Mouse (Mus musculus): Measurements from ENCODE around the gene Fam222a. TPM values are rescaled to one million over a fixed set of nuclear protein-coding genes. Genes with fewer than 3 reads are reported as not detected.

The Fam222a gene
- polyA plus RNA-seq, 1 experiment = 0.34 TPM

GRCm38 (mm10) chr5:114556109-114556508, 11.7 kb upstream of the Fam222a start:
- Histone ChIP-seq H3K36me3 (replicated peaks; ENCODE audit: low read length) (no peaks in the 10 kb centered on the region), H3K4me1 (peaks cover 6% of the 10 kb centered on the region), H3K4me3 (replicated peaks) (no peak overlapping the region), H3K27me3 (replicated peaks) (peaks cover 54% of the 10 kb centered on the region), H3K9me3 (peaks cover 38% of the 10 kb centered on the region)
- TF ChIP-seq FLI1 (IDR thresholded peaks at IDR 0.05; ENCODE audit: low read length) (no peak), GATA1 (IDR thresholded peaks at IDR 0.05; ENCODE audit: borderline replicate concordance, low read length) (no peak)

- Histone ChIP-seq H3K36me3 (replicated peaks; ENCODE audit: low read length) (no peaks in the 10 kb centered on the region), H3K4me1 (peaks cover 4% of the 10 kb centered on the region), H3K9me3 (peaks cover 47% of the 10 kb centered on the region), H3K4me3 (replicated peaks) (no peak overlapping the region), H3K27me3 (replicated peaks) (peaks cover 47% of the 10 kb centered on the region)
- TF ChIP-seq GATA1 (IDR thresholded peaks at IDR 0.05; ENCODE audit: borderline replicate concordance, low read length) (no peak), FLI1 (IDR thresholded peaks at IDR 0.05; ENCODE audit: low read length) (no peak)
Observed at GRCm38 (mm10) chr5:114557765-114558731, 9.8 kb upstream of the Fam222a start.

- H3K27me3 ChIP-seq (replicated peaks) = peaks cover 53% of the 10 kb centered on the region
- peaks cover 53% of the 10 kb centered on the region for H3K9me3 ChIP-seq
- H3K4me1 ChIP-seq = peaks cover 10% of the 10 kb centered on the region
- H3K4me3 ChIP-seq (replicated peaks) = no peak overlapping the region
- no peaks in the 10 kb centered on the region for H3K36me3 ChIP-seq (replicated peaks; ENCODE audit: low read length)
- no peak for TF ChIP-seq FLI1 (IDR thresholded peaks at IDR 0.05; ENCODE audit: low read length)
- no peak for TF ChIP-seq GATA1 (IDR thresholded peaks at IDR 0.05; ENCODE audit: borderline replicate concordance, low read length)
Observed at GRCm38 (mm10) chr5:114560533-114560936, 7.3 kb upstream of the Fam222a start.

GRCm38 (mm10) chr5:114560965-114561364, 6.9 kb upstream of the Fam222a start:
- Histone ChIP-seq H3K36me3 (replicated peaks; ENCODE audit: low read length) (no peaks in the 10 kb centered on the region), H3K27me3 (replicated peaks) (peaks cover 56% of the 10 kb centered on the region), H3K9me3 (peaks cover 51% of the 10 kb centered on the region), H3K4me1 (peaks cover 10% of the 10 kb centered on the region), H3K4me3 (replicated peaks) (no peak overlapping the region)
- no peak for TF ChIP-seq FLI1 (IDR thresholded peaks at IDR 0.05; ENCODE audit: low read length)
- no peak for TF ChIP-seq GATA1 (IDR thresholded peaks at IDR 0.05; ENCODE audit: borderline replicate concordance, low read length)

GRCm38 (mm10) chr5:114563994-114564393, 3.8 kb upstream of the Fam222a start:
- no peak overlapping the region for H3K4me3 ChIP-seq (replicated peaks)
- no peaks in the 10 kb centered on the region for H3K36me3 ChIP-seq (replicated peaks; ENCODE audit: low read length)
- no peak for TF ChIP-seq FLI1 (IDR thresholded peaks at IDR 0.05; ENCODE audit: low read length)
- no peak for TF ChIP-seq GATA1 (IDR thresholded peaks at IDR 0.05; ENCODE audit: borderline replicate concordance, low read length)
- H3K4me1 ChIP-seq = peaks cover 24% of the 10 kb centered on the region
- H3K27me3 ChIP-seq (replicated peaks) = peaks cover 66% of the 10 kb centered on the region
- peaks cover 41% of the 10 kb centered on the region for H3K9me3 ChIP-seq

- peaks cover 24% of the 10 kb centered on the region for H3K4me1 ChIP-seq
- TF ChIP-seq FLI1 (IDR thresholded peaks at IDR 0.05; ENCODE audit: low read length) = no peak
- no peak for TF ChIP-seq GATA1 (IDR thresholded peaks at IDR 0.05; ENCODE audit: borderline replicate concordance, low read length)
- no peaks in the 10 kb centered on the region for H3K36me3 ChIP-seq (replicated peaks; ENCODE audit: low read length)
- H3K9me3 ChIP-seq = peaks cover 32% of the 10 kb centered on the region
- peaks cover 71% of the 10 kb centered on the region for H3K27me3 ChIP-seq (replicated peaks)
- H3K4me3 ChIP-seq (replicated peaks) = peak overlapping the region; percentile 59
Observed at GRCm38 (mm10) chr5:114565305-114565704, 2.5 kb upstream of the Fam222a start.

GRCm38 (mm10) chr5:114565751-114566150, 2.1 kb upstream of the Fam222a start:
- Histone ChIP-seq H3K36me3 (replicated peaks; ENCODE audit: low read length) (no peaks in the 10 kb centered on the region), H3K9me3 (peaks cover 32% of the 10 kb centered on the region), H3K27me3 (replicated peaks) (peaks cover 76% of the 10 kb centered on the region), H3K4me3 (replicated peaks) (no peak overlapping the region), H3K4me1 (peaks cover 24% of the 10 kb centered on the region)
- TF ChIP-seq GATA1 (IDR thresholded peaks at IDR 0.05; ENCODE audit: borderline replicate concordance, low read length) (no peak), FLI1 (IDR thresholded peaks at IDR 0.05; ENCODE audit: low read length) (no peak)

- Histone ChIP-seq H3K27me3 (replicated peaks) (peaks cover 78% of the 10 kb centered on the region), H3K4me3 (replicated peaks) (no peak overlapping the region), H3K36me3 (replicated peaks; ENCODE audit: low read length) (no peaks in the 10 kb centered on the region), H3K9me3 (peaks cover 32% of the 10 kb centered on the region), H3K4me1 (peaks cover 29% of the 10 kb centered on the region)
- TF ChIP-seq FLI1 (IDR thresholded peaks at IDR 0.05; ENCODE audit: low read length) (no peak), GATA1 (IDR thresholded peaks at IDR 0.05; ENCODE audit: borderline replicate concordance, low read length) (no peak)
Observed at GRCm38 (mm10) chr5:114566461-114566860, 1.4 kb upstream of the Fam222a start.

GRCm38 (mm10) chr5:114567075-114567517, 720 bp upstream of the Fam222a start:
- Histone ChIP-seq H3K4me3 (replicated peaks) (peak overlapping the region; percentile 93), H3K9me3 (peaks cover 31% of the 10 kb centered on the region), H3K36me3 (replicated peaks; ENCODE audit: low read length) (no peaks in the 10 kb centered on the region), H3K27me3 (replicated peaks) (peaks cover 84% of the 10 kb centered on the region), H3K4me1 (peaks cover 34% of the 10 kb centered on the region)
- TF ChIP-seq FLI1 (IDR thresholded peaks at IDR 0.05; ENCODE audit: low read length) = no peak
- no peak for TF ChIP-seq GATA1 (IDR thresholded peaks at IDR 0.05; ENCODE audit: borderline replicate concordance, low read length)

- H3K4me3 ChIP-seq (replicated peaks) = no peak overlapping the region
- H3K9me3 ChIP-seq = peaks cover 16% of the 10 kb centered on the region
- no peaks in the 10 kb centered on the region for H3K36me3 ChIP-seq (replicated peaks; ENCODE audit: low read length)
- peaks cover 34% of the 10 kb centered on the region for H3K4me1 ChIP-seq
- peaks cover 96% of the 10 kb centered on the region for H3K27me3 ChIP-seq (replicated peaks)
- TF ChIP-seq FLI1 (IDR thresholded peaks at IDR 0.05; ENCODE audit: low read length) (no peak), GATA1 (IDR thresholded peaks at IDR 0.05; ENCODE audit: borderline replicate concordance, low read length) (no peak)
Observed at GRCm38 (mm10) chr5:114568818-114569217, 1.0 kb downstream of the Fam222a start.

Data from megakaryocyte, embryonic 14.5 days (primary cell).